Mouse (Mus musculus) C2C12 (cell line): ENCODE measurements around the gene Tjap1.

Experiments
- CEBPB ChIP-seq: IDR thresholded peaks from one replicate; pipeline ENCODE4 v1.6.1; 2011; ENCODE audit warnings: low read depth, mild to moderate bottlenecking, control low read depth, moderate library complexity
- CTCF ChIP-seq: IDR thresholded peaks from one replicate; pipeline ENCODE4 v1.5.1; 2011; ENCODE audit not compliant: control insufficient read depth, insufficient read depth, insufficient read length
- FOSL1 ChIP-seq: IDR thresholded peaks from one replicate; pipeline ENCODE4 v1.8.0; 2011; ENCODE audit warnings: mild to moderate bottlenecking, low read length; ENCODE audit not compliant: poor library complexity, insufficient read depth, severe bottlenecking
- MAX ChIP-seq: IDR thresholded peaks from one replicate; pipeline ENCODE4 v1.6.1; 2011; ENCODE audit warnings: mild to moderate bottlenecking, control low read depth
- MYOD1 ChIP-seq: IDR thresholded peaks from one replicate; pipeline ENCODE4 v1.6.1; 2011; ENCODE audit warnings: low read depth; ENCODE audit not compliant: control insufficient read depth, insufficient read length
- MYOG ChIP-seq: IDR thresholded peaks from one replicate; pipeline ENCODE4 v1.6.1; 2011; ENCODE audit not compliant: control insufficient read depth, insufficient read length; ENCODE audit errors: extremely low read depth
- USF1 ChIP-seq: IDR thresholded peaks from one replicate; pipeline ENCODE4 v1.6.1; 2011; ENCODE audit warnings: low read depth, mild to moderate bottlenecking, control low read depth, moderate library complexity

GRCm38 (mm10) chr17:46244579-46244978 is 38.2 kb downstream of the Tjap1 start:
- TF ChIP-seq CTCF (no peak), CEBPB (no peak), MAX (no peak), USF1 (no peak), MYOG (no peak), MYOD1 (no peak), FOSL1 (no peak)
